Mouse (Mus musculus) gastrocnemius, postnatal 10 days (tissue): ENCODE measurements around the gene Rapgef4. TPM values are rescaled to one million over a fixed set of nuclear protein-coding genes. Genes with fewer than 3 reads are reported as not detected.

Source experiments
- DNase-seq: peaks from one replicate; pipeline ENCODE4 v3.0.0; 2021; ENCODE audit warnings: mixed read lengths
- total RNA-seq, 2 experiments: library from RNA; stranded (reverse); gene quantifications; 2 replicates each; pipeline ENCODE4 v1.2.3; 2021

Gene Rapgef4
- total RNA-seq, 2 experiments from 2014 or later = 2.4 to 4.4 TPM

DNA sequence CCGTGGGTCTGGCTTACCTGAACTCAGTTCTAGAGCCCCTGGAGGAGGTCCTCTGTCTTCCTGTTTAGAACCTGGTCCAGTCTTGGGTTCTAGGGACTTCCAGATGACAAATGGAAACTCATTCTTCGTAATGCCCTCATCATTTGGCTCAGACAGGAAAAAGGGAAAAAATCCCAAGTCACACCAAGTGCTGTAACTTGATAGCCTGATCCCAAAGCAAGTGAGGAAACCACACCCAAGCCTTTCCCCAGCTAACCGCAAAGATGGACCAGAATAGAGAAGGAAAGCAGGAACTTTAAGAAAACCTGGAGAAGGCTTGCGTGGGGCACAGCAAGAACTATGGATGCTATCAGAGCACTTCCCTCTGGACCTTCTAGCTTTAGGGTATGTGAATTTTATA is 167.6 kb downstream of the Rapgef4 start:
- DNase-seq = no peak

DNA sequence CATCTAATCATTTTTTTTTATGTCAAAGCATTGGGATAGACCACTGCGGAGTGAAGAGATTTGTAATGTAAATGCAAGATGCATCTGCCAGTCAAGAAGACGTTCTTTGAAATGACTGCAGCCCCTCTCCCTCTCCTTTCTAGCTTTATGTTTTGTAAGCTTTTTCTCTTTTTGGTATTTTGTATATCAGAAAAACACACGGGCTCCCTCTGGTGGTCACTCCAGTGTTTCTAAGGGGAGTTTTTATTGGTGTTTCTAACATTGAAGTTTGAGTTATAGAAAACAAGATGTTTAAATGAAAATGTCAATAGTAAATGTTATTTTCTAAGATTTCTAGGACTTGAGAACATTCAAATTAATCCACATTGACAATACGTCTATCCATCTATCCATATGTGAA is 168.0 kb downstream of the Rapgef4 start:
- DNase-seq = peak; percentile 81

DNA sequence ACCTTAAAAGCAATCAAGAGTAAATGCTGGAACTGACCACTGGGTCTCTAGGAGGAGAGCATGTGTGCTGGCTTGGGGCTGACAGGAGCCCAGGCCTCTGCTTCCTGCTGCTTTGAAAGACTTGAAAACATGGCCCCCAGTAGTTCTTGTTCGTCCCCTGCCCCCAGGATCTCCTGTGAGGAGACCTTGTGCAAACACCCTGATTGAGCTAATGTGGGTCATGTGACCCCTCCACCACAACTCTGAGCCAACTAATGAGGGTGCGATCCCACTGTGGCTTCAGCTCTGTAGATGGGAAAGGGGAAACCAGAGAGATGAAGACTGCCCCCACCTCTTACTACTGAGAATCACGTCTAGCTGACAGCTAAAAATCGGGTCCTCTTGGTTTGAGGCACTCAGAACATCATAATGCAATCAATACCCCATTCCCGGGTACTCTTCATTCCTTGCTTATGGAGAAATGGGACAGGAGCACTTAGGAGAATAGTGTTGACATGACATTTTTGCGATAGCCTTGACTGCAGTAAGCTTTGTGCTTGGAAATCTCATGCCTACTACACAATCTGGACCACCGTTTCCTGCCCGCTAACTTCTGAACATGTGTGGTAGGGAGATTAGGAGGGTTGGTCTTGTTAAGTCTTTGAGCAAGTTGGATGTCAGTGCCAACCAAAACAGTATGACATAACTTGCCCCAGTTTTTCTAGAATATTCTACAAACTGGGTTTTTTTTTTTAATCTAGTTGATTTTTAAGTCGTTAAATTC is 170.9 kb downstream of the Rapgef4 start:
- no peak for DNase-seq

DNA sequence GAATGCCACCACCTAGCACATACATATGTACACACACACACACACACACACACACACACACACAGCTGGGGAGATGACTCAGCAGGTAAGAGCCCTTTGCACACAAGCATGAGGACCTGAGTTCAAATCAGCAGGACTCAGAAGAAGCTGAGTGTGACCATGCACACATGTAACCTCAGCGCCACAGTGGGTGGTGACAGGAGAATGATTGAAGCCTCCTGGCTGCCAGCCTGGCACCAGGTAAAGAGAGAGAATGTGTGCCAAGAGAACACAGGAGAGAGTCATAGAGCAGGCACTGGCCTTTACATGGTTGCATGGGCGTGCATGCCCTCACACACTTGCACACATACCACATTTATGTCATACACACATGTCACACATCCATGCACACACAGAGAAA is 171.7 kb downstream of the Rapgef4 start:
- DNase-seq = no peak

DNA sequence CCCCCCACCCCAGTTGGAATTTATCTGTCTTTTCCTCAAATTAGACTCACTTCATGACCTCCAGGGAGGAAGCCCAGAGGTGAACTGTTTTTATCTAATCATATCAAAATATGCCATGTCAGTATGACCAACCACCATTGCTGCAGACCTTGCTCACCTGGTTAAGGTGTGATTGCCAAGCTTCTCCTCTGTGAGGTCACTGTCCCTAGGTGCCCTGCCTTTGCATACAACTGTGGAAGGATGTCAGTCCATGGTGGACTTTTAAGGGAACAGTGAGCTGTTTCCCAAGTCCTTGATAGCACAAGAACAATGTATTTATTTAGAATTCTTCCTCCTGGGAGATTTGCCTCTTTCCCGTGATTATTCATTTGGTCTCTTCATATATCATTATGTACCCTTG is 172.8 kb downstream of the Rapgef4 start:
- DNase-seq = no peak

DNA sequence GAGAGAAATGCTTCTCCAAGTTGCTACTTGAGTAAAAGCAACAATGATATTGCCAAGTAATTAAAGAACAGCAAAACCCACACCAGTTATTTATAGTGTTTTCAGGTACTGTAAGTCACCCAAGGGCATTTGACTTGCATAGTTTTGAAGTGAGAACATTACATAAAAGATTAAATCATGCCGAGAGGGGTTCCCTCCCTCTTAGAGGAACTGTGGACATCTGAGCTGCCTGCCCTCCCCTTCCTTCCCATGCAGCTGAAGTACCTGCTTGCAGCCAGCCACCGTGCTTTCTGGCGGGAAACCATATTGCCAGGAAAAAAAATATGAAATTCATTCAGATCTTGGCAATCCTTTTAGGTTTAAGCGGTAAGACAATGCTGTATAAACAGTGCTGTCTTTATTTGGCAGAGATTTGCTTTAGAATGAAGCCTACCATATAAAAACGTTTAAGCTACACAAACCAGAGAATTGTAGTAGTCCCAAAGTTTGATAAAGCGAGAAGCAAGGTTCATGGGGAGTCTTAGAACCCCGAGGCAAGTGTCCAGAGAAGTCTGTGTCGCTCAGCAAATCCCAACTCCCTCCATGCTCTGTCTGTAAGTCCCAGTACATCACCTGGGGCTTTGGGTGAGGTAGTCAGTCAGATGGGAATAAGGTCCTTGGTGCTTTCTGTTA is 174.2 kb downstream of the Rapgef4 start:
- DNase-seq = no peak

DNA sequence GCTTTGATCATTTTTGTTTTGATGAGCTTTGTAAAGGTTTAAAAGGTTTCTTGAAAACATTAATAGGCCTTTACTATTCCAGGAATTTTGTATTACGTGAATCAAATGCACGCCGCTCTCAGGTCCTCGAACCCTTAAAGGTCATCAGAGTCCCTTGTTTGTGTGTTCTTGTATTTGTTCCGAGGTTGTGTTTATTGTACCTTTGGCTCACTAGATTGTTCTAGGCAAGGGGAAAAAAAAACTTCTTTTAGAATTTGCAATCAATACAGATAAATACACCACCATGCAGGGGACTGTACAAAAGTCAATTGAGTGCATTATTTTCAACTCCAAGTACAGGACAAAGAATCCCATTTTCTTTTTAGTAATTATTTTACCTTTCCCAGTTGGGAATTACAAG is 175.4 kb downstream of the Rapgef4 start:
- DNase-seq = no peak

DNA sequence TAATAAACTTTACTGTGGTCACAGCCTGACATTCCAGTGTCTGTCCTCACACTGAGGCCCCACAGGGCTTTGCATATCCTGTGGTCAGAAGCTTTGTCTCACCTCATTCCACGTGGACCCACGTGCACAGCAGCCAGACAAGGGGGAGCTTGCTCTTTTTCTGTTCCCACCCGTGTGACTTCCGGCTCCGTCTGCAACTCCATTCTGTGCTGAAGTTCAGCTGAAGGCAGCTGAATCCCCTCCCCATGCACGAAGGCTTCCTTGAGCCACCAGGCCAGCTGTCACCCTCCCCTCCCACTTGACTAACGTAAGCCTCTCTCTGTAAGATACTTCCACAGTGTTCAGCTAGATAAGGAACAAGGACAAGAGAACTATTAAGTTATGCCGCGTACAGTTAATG is 176.5 kb downstream of the Rapgef4 start:
- DNase-seq = no peak

DNA sequence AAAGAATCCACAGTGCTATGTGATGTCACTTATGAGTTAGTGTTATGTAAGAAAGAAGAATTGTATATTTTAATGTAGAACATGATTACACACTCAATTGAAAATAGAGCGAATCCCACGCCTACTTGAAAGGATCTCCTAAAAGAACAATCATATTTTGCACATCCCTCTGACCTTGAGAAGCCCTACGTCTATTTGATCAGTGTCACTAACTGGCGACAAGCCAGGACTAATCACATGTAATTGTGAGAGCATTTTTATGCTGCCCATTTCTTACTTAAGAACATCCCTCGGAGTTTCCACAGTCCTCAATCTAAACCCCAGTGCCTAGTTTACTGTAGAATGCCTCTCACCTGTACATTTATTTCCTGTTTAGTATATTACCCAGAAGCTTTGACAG is 177.0 kb downstream of the Rapgef4 start:
- DNase-seq = no peak

DNA sequence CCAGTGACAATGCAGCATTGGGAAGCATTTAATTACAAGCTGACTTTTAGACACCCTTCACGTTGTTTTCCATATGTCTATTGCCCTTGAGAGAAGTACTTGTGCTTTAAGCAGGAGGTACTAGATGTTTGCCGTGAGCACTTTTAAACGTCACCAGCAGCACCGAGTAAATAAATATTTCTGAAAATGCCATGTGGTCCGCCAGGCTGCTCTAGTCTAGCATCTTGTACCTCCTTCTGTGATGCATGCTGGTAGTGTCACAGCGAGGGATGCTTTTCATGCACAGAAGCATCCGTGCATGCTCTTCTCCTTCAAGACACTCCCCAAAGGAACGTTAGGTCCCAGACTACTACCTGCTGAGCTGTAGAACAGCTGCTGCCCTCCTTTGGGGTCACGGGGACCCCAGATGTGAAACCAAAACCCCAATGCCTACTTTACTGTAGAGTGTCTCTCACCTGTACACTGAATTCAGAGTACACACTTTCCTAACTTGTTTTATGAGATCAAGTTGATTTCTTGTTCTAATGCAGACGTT is 177.7 kb downstream of the Rapgef4 start:
- DNase-seq = no peak

DNA sequence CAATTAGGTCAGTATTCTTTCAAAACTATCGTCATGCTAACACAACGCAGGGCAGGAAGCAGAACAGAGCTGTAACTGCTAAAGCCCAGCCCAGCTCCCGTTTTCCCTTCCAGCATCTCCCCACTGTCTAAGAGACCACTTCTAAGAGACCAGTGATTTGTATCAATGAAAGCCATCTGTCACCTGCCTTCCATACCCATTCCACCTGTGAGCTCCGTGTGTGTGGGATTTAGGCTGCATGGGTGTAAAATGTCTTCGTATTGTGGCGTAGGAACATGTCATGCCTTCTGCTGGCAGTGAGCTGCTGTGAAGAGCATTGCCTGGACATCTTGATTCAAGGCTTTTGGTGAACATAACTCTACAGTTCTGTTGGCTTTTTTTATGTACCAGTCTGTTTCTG is 178.2 kb downstream of the Rapgef4 start:
- DNase-seq = no peak

DNA sequence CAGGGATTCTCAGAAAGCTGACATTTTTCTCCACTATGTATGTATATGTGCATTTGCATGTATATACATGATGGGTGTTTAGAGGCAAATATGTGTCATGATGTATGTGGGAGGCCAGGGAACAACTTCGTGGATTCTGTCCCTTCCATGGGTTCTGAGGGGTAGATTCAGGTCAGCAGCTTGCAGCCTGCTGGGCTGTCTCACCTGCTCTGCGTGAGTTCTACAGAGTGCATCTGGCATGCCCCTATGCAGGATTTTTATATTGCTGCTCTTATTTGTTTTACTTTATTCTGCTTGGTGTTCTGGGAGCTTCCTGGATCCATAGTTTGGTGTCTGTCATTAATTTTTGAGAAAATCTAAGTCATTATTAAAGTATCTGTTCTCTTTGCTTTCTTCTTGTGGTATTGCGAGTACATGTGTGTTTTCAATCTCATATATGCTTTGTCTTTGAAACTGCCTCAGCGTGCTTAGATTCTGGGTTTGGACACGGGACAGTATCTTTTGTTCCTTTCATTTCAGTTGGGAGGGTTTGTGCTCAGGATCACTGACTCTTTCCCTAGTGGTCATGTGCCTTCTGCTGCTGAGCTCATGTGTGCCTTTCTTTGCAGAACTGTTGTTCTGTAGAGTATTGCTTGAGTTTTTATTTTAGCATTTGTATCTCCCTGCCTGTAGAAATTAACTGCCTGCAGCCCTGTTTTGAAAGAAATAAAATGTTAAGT is 184.3 kb downstream of the Rapgef4 start:
- DNase-seq = no peak

DNA sequence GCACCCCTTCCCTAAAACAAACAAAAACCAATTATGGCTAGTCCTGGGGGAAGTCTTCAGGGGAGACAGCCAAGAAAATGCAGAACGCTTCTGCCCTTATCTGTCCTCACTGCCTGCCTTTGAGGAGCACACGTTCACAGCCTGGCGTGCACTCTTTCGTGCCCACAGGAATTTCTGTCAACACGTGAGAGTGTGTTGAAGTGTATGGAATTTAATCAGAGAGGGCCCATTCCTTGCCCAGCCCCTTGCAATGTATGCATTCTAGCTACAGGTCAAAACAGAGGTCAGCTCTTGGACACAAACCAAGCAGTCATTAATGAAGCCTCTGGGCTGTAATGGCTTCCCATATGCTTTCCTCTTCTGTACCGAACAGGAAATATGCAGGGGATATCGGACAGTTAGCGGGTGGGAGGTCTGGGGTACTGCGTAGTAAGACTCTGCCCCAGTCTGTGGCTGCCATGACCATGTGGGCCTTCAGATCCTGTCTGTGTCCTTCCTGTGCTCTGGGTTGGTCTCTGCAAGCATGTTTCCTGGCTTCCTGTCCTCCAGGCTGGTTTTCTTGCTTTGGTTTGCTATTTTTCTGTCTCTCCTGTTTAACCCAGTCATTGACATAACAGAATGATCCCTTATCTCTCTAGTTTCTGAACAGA is 188.5 kb downstream of the Rapgef4 start:
- DNase-seq = no peak

DNA sequence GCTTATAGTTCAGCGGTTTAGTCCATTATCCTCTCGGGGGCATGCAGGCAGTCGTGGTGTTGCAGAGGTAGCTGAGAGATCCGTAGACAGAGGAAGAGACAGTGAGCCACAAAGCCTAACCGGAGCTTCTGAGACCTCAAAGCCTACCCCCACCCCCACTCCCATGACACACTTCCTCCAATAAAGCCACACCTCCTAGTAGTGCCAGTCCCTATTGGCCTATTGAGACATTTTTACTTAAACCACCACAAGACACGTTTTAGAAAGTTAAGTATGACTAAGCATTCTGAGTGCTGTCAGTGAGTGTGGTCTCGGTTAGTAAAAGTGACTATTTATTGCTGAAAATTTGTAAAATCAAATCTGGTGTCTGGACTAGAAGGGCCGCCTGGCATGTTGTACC is 189.5 kb downstream of the Rapgef4 start:
- no peak for DNase-seq

DNA sequence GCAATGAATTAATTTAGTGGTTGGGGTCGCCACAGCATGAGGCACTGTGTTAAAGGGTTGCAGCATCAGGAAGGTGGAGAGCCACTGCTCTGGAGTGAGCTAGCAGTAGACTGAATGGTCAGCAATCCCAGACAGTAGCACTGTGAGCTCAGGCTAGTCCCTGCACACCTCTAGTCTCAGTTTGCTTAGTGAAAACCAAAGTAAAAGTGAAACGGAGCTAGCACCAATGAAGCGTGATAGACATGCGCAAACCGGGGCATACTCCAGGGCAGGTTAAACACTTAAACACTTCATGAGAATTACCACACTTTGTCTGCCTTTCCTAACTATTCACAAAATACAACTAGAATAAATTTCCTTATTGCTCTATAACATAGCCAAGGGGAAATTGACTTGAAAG is 190.2 kb downstream of the Rapgef4 start:
- no peak for DNase-seq

DNA sequence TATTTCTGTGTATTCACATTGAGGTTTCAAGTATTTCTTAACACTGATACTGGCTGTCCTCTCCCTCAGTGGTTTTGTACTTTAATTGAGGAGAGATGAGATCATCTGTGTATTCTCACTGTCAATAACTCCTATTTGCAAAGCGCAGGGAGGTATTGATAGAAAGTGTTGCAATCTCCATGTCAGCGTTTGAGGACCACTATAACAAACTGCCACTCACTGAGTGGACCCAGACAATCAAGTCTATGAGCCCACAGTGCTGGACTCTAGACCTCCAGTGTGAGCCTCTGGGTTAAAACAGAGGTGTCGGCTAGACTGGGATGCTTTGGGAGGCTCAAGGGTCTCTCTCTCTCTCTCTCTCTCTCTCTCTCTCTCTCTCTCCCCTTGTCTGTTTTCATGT is 192.0 kb downstream of the Rapgef4 start:
- DNase-seq = no peak

DNA sequence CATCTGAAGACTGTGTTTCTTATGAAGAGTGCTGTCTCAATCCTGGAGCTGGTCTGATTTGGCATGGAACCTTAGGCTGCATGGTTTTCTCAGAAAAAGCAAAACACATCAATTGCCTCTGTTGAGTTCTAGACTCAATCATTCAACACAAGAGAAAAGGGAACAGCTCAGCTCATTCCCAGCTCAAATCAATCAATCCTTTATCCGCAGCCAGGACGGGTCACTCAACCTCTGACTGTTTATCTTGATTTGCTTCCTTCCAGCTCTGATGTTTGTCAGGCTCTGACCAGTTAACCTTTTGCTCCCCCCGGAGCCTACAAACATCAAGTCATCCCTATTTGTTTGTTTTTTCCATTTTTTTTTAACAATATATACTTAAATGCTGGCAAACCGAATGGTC is 192.8 kb downstream of the Rapgef4 start:
- no peak for DNase-seq

DNA sequence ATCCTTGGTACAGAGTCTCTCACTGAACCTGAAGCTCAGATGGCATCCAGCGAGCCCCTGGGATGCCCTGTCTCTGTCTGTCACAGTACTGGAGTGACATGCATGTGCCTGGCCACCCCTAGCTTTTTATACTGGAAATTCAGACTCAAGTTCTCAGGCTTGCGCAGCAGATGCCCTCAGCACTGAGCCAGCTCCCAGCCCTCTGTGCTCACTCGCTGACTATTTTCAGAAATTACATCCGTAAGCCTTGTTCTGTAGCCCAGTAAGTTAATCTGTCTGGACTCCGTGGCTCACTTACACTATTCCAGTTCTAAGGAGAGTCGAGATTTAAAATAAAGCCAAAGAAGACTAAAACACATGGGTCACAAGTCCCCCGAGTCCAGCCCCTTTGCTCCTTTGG is 194.5 kb downstream of the Rapgef4 start:
- no peak for DNase-seq

DNA sequence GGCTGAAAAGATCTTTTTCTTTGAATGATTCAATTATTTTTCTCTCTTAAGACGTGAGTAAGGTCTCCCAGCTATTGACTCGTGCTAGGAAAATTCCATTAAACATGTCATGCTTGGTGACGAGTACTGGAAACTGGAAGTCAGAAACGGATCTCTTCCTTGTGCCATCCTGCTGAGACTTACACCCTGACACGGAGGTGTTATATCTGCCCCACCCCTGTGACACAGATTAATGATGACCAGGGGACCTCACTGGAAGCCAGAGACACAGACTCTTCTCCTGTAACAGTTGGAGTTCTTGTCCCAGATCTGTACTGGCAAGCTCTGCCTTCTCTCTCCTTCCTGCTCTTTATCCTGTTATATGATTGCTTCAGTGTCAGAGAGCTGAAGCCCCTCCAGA is 194.9 kb downstream of the Rapgef4 start:
- DNase-seq = no peak

DNA sequence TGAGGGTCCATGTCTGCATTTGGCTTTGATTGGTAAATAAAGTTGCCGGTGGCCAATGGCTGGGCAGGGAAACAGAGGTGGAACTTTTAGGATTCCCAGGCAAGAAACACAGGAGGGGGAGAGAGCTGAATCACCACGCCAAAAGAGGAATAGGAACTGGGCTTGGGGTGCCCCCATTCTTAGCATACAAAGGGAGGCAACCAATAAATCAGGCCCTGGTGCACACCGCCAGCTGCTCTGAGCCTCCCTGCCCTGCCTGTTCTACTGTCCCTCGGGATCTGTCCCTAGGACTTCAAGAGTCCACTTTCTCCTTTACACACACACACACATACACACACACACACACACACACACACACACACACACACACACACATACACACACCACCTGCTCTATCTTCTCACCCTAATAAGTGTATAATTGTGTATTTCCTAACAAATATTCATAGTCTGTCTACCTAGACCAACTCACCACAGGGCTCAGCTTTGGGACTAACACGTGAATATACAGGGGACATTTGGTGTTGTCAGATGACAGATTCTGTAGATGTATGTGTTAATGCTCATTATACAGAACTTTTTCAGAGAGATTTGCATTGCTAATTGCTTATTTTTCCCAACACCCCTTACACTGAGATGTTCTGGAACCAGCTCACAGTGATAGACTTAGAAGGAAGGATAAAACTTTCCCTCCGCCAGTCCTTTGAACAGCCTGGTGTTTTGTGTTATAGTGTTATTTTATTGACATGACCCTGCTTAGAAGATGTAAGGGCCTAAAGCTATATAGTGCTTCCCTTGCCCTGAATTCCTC is 196.4 kb downstream of the Rapgef4 start:
- no peak for DNase-seq

DNA sequence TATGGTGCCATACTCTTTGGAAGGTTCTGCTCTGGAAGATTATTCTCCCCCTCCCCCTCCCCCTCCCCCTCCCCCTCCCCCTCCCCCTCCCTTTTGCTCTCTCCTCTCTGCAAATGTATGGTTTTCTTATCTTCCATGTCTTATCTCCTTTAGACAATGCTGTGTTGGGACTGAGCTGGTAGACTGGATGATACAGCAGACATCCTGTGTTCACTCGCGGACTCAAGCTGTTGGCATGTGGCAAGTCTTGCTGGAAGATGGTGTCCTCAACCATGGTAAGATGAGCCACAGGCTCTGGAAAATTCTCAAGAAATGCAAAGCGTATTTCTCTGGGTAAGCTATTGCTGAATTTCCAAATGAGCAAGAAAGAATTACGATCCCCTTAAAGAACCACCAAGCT is 197.0 kb downstream of the Rapgef4 start:
- no peak for DNase-seq

DNA sequence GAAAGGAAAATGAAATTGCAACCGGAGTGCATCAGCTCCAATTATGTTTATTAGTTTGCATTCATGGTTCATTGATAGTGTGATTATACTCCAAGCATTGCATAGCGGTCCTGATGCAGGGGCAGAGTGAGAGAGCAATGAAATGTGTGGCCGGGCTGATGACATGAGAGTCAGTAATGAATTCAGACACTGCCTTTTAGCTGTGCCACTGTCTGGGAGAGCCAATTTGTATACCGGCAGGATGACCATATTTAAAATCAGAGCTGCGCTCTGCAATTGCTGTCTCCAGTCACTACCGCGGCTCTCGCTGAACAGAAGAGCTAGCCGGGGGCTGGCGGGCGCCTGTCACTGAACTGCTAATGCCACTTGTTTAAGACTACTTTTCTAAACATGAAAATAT is 197.5 kb downstream of the Rapgef4 start:
- no peak for DNase-seq
